In the genomic region with DNA sequence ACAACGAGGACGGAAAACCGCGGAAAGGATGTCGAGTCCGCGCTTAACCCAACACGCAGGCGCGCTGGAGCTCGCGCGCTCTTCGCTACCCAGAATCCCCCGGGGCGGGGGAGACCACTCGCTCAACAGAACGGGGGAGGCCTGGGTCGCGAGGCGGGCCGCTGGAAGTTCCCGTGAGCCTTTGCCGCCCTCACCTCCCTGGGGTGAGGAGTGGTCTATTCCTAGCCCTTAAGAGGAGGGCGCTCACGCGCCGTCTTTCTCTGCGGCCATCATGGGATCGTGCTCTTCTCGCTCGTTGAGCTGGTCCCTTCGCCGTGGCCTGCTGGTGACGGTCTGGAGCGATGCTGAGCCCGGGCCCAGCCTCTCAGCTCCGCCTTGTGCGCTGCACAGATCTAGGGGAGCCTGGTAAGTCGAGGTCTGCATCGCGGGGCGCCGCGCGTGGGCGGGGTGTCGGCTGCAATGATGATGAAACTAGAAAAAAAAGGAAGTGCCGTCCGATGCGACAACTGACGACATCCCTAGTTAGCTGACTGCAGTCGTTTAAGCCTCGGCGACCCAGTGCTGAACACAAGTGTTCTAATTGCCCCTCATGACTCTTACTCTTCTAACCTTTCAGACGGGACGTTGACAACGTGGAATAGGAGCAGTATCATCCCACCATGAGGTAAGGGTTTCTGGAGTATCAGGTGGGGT, we compare ENCODE assay signal across 8 mouse cellular contexts. TPM values are rescaled to one million over a fixed set of nuclear protein-coding genes. Genes with fewer than 3 reads are reported as not detected.
DNase-seq lines count a peak whose midpoint lies in the region; ATAC-seq and TF ChIP-seq lines count a peak whose summit lies in the region.

No protein-coding gene starts in this region.

- no peaks in the 10 kb centered on the region for H3K9me3 ChIP-seq in heart, embryonic 10.5 days
- H3K9me3 ChIP-seq in kidney, embryonic 15.5 days (replicated peaks) = no peaks in the 10 kb centered on the region

- peak overlapping the region; percentile 91 for H3K9ac ChIP-seq in kidney, embryonic 15.5 days

- DNase-seq in A20 (ENCODE audit: low read depth, low spot score) (peak; percentile 99), liver (peak; percentile 98)
- peak; percentile 98 for DNase-seq in heart, embryonic 10.5 days (ENCODE audit: low spot score)
- peak; percentile 97 for DNase-seq in spleen, postnatal 4 days (ENCODE audit: low spot score in 2 of 2)

- H3K27me3 ChIP-seq in heart, embryonic 10.5 days (ENCODE audit: insufficient read depth, poor library complexity, severe bottlenecking) = no peaks in the 10 kb centered on the region
- no peaks in the 10 kb centered on the region for H3K27me3 ChIP-seq in kidney, embryonic 15.5 days

- peaks cover 9% of the 10 kb centered on the region for H3K4me1 ChIP-seq in bone marrow macrophage, adult 2 months (ENCODE audit: control insufficient read depth, insufficient read depth, low read length)
- 0 out of 2 replicates have a peak, but pooled peaks cover 3% of the 10 kb centered on the region for H3K4me1 ChIP-seq in embryonic fibroblast, embryonic 13.5 days (ENCODE audit: control insufficient read depth, insufficient read depth, low read length)
- H3K4me1 ChIP-seq in heart, embryonic 10.5 days = peaks cover 36% of the 10 kb centered on the region
- peaks cover 43% of the 10 kb centered on the region for H3K4me1 ChIP-seq in kidney, embryonic 15.5 days

- peak; percentile 81 for TF ChIP-seq POLR2A in bone marrow macrophage, adult 2 months (IDR thresholded peaks at IDR 0.05; ENCODE audit: borderline replicate concordance, low read depth, low read length)
- TF ChIP-seq POLR2A in embryonic fibroblast, embryonic 13.5 days (IDR thresholded peaks at IDR 0.05; ENCODE audit: low read depth, low read length) = peak; percentile 99

- H3K27ac ChIP-seq in bone marrow macrophage, adult 2 months (ENCODE audit: insufficient read depth, low read depth, low read length) = peak overlapping the region; percentile 96
- H3K27ac ChIP-seq in embryonic fibroblast, embryonic 13.5 days (ENCODE audit: insufficient read depth, low read length) = peak overlapping the region; percentile 75
- peak overlapping the region; percentile 98 for H3K27ac ChIP-seq in heart, embryonic 10.5 days
- H3K27ac ChIP-seq in kidney, embryonic 15.5 days = peak overlapping the region; percentile 93

- TF ChIP-seq CTCF in bone marrow macrophage, adult 2 months (IDR thresholded peaks at IDR 0.05; ENCODE audit: low read depth, low read length) = no peak
- no peak for TF ChIP-seq CTCF in embryonic fibroblast, embryonic 13.5 days (IDR thresholded peaks at IDR 0.05; ENCODE audit: borderline replicate concordance, insufficient read depth, low read length)

- peak; percentile 94 for ATAC-seq in kidney, embryonic 15.5 days (replicated peaks; ENCODE audit: low FRiP score)
- peak; percentile 86 for ATAC-seq in monocyte, adult 5-6 weeks (replicated peaks; ENCODE audit: insufficient number of reproducible peaks, low FRiP score, low TSS enrichment, poor library complexity, severe bottlenecking)

- peaks cover 47% of the 10 kb centered on the region for H3K36me3 ChIP-seq in heart, embryonic 10.5 days
- H3K36me3 ChIP-seq in kidney, embryonic 15.5 days = peaks cover 46% of the 10 kb centered on the region

- peak overlapping the region; percentile 62 for H3K4me2 ChIP-seq in kidney, embryonic 15.5 days

- WGBS in heart, embryonic 10.5 days = under 1% methylated on average over 58 of the region's 58 CpGs
- under 1% methylated on average over 58 of the region's 58 CpGs for WGBS in kidney, embryonic 15.5 days

- peak overlapping the region; percentile 84 for H3K4me3 ChIP-seq in bone marrow macrophage, adult 2 months (ENCODE audit: insufficient read depth, low read length)
- peak overlapping the region; percentile 86 for H3K4me3 ChIP-seq in embryonic fibroblast, embryonic 13.5 days (ENCODE audit: insufficient read depth, low read length)
- H3K4me3 ChIP-seq in heart, embryonic 10.5 days = peak overlapping the region; percentile 83
- H3K4me3 ChIP-seq in kidney, embryonic 15.5 days (replicated peaks) = peak overlapping the region; percentile 77

RNA-seq across cellular contexts. Expression of gene Trpv2, which starts 28.5 kb away (rescaled TPM):
- polyA plus RNA-seq in bone marrow macrophage, adult 2 months (2012; ENCODE audit: insufficient read depth, insufficient read length, missing spikeins) = 107 and 114 TPM in 2 replicates
- 9.6 and 11.4 TPM in 2 replicates for polyA plus RNA-seq in embryonic fibroblast, embryonic 13.5 days (2011; ENCODE audit: insufficient read length, low read depth, missing spikeins)
- polyA plus RNA-seq in heart, embryonic 10.5 days (2016; fragmentation: Nextera tagmentation; extraction: Ambion mirVana) = 4.2 and 5.9 TPM in 2 replicates
- 3.5 and 6.4 TPM in 2 replicates for polyA plus RNA-seq in kidney, embryonic 15.5 days (2015; fragmentation: Nextera tagmentation; extraction: Ambion mirVana)
- 33.3 to 61.4 TPM (median 38.2 TPM) in 3 replicates for total RNA-seq in monocyte, adult 5-6 weeks (2017)

RNA-seq across cellular contexts. Expression of gene Lrrc75a, which starts 45.6 kb away (rescaled TPM):
- 10.0 and 10.1 TPM in 2 replicates for polyA plus RNA-seq in bone marrow macrophage, adult 2 months (2012; ENCODE audit: insufficient read depth, insufficient read length, missing spikeins)
- polyA plus RNA-seq in embryonic fibroblast, embryonic 13.5 days (2011; ENCODE audit: insufficient read length, low read depth, missing spikeins) = 10.5 and 12.6 TPM in 2 replicates
- 14.9 and 17.2 TPM in 2 replicates for polyA plus RNA-seq in heart, embryonic 10.5 days (2016; fragmentation: Nextera tagmentation; extraction: Ambion mirVana)
- 14.3 and 15.7 TPM in 2 replicates for polyA plus RNA-seq in kidney, embryonic 15.5 days (2015; fragmentation: Nextera tagmentation; extraction: Ambion mirVana)
- 1.3 to 6.4 TPM (median 4.1 TPM) in 3 replicates for total RNA-seq in monocyte, adult 5-6 weeks (2017)

RNA-seq across cellular contexts. Expression of gene Mmgt2, which starts 45.7 kb away (rescaled TPM):
- polyA plus RNA-seq in bone marrow macrophage, adult 2 months (2012; ENCODE audit: insufficient read depth, insufficient read length, missing spikeins) = 31.1 and 40.5 TPM in 2 replicates
- polyA plus RNA-seq in embryonic fibroblast, embryonic 13.5 days (2011; ENCODE audit: insufficient read length, low read depth, missing spikeins) = 31.3 and 34.0 TPM in 2 replicates
- polyA plus RNA-seq in heart, embryonic 10.5 days (2016; fragmentation: Nextera tagmentation; extraction: Ambion mirVana) = 40.5 and 49.6 TPM in 2 replicates
- 67.3 and 70.4 TPM in 2 replicates for polyA plus RNA-seq in kidney, embryonic 15.5 days (2015; fragmentation: Nextera tagmentation; extraction: Ambion mirVana)
- total RNA-seq in monocyte, adult 5-6 weeks (2017) = 11.6 to 45.4 TPM (median 31.4 TPM) in 3 replicates

RNA-seq across cellular contexts. Expression of gene Ubb, which starts 51.8 kb away (rescaled TPM):
- polyA plus RNA-seq in bone marrow macrophage, adult 2 months (2012; ENCODE audit: insufficient read depth, insufficient read length, missing spikeins) = 902 and 1,063 TPM in 2 replicates
- 493 and 593 TPM in 2 replicates for polyA plus RNA-seq in embryonic fibroblast, embryonic 13.5 days (2011; ENCODE audit: insufficient read length, low read depth, missing spikeins)
- 2,741 and 3,131 TPM in 2 replicates for polyA plus RNA-seq in heart, embryonic 10.5 days (2016; fragmentation: Nextera tagmentation; extraction: Ambion mirVana)
- polyA plus RNA-seq in kidney, embryonic 15.5 days (2015; fragmentation: Nextera tagmentation; extraction: Ambion mirVana) = 3,192 and 3,248 TPM in 2 replicates
- 1,289 to 1,782 TPM (median 1,376 TPM) in 3 replicates for total RNA-seq in monocyte, adult 5-6 weeks (2017)

Comparison
In these comparisons a context has a peak if more than half of its experiments do, and no peak if none do; other contexts are left out.
1. Peak in every context shown above with its lines: DNase-seq, ATAC-seq, H3K4me3 ChIP-seq and H3K27ac ChIP-seq.